Mouse (Mus musculus): Measurements from ENCODE around the gene Ggt6.
"Not testable (repeated sequence)": the region's sequence is repeated elsewhere in the genome, so short reads cannot be mapped to it uniquely, and the experiment has no call there.

The Ggt6 gene

GRCm38 (mm10) chr11:72411093-72411921 is 24.0 kb upstream of the Ggt6 start, which contains the start of gene Smtnl2:
Gene Smtnl2 (minus strand): TSS chr11:72411713.
- DNase-seq: peak; percentile 43 to 52

DNA sequence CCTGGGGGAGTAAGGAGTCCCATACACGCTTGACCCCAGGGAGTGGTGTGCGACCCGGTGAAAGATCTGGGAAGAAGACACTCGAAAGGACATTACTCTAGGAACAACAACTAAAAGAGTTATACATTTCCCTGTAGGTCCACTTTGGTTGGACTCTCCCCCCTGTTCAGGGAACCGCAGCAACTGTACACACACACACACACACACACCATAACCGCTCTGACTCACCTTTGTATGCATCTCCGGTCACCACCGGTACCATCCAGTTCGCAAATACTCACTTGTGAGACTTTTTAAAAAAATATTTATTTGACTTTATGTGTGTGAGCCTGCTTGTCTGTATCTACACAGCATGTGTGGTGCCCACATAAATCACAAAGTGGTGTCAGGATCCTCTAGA is 23.4 kb upstream of the Ggt6 start:
- DNase-seq: no peak

DNA sequence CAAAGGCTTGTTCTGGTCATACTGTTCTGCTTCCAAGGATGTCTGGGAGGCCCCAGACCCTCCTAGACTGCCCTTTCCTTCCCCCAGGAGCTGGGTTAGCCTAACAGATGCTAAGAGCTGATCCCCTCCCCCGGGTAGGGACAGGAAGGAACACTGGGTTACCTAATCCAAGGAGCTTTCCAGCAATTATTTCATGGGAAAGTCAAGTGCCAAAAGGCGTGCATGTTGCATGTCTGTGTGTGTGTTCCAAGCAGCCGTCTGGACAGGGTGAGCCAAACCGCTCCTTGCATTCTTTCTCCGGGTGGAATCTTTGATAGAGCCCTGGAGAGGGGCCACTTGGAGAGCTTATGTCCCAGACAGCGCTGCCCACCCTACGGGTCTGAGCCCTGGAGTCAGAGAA is 22.3 kb upstream of the Ggt6 start:
- DNase-seq: no peak

- DNase-seq: no peak
Measured at GRCm38 (mm10) chr11:72413601-72414190, 21.6 kb upstream of the Ggt6 start.

DNA sequence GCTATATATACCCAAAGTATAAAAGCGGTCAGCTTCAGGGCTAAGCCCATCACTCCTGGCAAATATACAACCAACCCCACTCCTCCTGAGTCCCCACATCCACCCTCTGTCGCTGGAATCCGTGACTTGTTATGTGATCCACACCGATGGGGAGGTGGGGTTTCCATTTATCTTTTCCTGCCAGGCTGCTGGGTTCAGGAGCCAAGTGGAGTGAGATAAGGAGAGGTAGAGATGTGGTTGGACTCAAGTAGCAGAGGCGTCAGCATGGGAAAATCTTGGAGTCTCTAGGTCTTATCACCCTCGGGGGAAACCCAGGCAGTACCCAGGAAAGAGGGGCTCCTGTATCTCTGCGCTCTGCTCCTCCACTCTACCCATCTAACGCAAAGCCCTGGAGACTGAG is 20.2 kb upstream of the Ggt6 start:
- DNase-seq: no peak

GRCm38 (mm10) chr11:72416666-72417065 is 18.7 kb upstream of the Ggt6 start:
- no peak for DNase-seq

DNA sequence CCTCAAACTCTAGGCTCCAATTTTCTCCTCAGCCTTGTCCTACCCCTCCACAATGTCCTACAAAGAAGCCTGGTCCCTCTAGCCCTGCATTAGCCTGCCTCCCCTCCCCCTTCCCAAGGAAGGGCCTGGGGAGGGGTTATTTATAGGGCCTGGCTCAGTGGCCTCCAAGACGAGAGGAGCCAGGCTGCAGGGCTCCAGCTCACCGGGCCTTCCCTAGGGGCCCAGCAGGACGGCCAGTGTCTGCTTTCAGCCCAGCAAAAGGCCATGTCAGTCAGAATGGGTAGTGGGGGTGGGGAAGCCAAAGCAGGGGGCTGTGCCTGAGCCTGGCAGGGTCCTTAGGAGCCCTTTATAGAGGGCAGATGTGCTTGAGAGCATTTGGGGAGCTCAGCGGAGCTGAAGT is 17.9 kb upstream of the Ggt6 start:
- no peak for DNase-seq

DNA sequence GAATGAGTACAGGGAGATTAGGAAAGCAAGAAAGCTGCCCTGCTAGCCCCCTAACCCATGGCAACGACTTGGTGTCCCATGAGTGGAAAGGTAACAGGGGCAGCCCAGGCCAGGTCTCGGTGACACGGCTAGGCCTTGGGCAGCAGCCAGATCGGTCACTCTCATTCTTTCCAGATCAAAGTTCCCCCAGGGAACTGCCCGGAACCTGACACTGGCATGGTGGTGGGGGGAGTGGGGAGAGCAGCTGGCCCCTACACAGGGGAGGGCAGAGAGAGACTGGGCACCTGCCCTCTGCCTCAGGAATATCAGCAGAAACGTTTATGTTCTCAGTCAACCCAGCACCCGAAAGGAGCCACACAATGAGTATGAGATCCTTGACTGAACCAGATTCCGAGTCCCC is 17.1 kb upstream of the Ggt6 start:
- DNase-seq: no peak

DNA sequence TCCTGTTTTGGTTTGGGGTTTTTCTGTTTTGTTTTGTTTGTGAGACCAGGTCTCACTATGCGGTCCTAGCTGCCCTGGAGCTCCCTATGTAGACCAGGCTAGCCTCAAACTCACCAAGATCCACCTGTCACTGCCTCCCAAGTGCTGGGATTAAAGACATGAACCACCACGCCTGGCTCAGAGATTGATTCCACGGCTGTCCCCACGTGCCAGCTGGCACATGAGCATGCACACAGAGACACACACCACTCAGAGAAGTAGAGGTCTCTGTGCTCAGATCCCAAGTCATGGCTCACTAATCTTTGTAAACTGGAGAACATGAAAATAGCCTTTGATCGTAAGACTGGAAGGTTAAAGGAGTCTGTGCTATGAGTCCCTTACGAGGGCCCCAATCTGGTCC is 16.3 kb upstream of the Ggt6 start:
- DNase-seq: no peak

DNA sequence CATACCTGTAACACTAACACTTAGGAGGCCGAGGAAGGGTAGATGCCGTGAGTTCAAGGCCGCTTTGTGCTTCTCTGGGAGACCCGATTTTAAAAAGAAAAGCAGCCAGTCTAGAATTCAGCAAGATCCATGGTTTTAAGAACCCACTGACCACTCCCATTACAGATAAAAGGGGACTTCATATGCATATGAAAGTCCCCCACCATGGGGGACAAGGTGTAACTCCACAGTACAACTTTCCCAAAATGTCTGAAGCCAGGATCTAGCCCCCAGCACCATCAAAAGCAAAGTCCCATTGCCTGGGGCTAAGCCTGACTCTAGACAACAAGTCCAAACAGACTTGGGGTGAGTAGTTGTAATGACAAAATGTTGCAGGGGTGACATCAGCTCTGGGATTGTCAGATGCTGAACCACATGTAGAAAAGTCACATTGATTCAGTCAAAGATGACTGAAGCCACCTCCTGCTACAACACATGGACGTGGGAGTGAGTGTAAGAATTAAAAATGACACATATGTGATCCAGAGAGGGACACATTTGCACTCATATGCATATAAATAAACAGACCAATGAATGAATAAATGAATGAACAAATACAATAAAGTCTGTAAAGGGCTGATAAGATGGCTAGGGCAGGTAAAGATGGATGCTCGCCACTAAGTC is 14.7 kb upstream of the Ggt6 start:
- no peak for DNase-seq

DNA sequence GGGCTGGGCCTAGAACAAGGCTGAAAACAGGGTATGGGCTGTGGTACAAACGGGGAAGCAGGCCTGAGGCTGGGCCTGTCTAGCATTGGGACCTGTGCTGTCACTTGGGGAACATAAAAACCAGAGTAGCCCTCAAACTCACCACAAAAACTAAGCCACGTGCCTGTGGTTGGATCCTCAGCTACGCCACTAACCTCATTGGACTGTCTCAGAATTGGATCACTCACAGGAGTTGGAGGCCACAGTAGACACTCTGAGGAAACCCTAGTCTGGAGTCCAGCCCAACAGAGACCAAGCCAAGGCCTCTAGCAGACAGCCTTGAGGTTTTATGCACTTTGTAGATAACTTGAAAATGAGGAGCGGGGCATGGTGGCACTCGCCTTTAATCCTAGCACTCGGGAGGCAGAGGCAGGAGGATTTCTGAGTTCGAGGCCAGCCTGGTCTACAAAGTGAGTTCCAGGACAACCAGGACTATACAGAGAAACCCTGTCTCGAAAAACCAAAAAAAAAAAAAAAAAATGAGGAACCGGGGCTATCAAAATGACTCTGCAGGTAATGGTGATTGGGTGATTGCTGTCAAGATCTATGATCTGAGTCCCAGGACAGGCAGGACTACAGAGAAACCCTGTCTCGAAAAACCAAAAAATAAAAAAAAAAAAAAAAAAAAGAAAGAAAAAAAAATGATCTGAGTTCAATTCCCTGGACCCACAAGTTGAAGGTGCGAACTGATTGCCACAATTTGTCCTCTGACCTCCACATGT is 13.6 kb upstream of the Ggt6 start:
- no peak for DNase-seq

DNA sequence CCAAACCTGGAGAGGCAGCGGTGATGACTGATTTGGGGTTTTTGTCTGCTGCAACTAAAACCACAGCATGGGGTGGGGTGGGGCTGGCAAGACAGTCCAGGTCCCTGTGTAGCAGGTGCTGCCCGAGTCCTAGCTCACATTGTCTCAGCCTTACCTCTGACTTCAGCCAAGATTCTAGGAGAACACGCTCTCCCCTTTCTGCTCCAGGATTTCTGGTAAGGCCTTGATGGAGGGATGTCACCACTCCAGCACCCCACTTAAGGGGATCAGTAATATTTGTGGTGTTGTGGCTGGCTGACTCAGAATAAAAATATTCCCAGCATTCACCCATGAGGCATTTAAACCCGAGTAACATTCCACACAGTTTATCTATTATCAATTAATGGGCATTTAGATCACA is 11.6 kb upstream of the Ggt6 start:
- no peak for DNase-seq

DNA sequence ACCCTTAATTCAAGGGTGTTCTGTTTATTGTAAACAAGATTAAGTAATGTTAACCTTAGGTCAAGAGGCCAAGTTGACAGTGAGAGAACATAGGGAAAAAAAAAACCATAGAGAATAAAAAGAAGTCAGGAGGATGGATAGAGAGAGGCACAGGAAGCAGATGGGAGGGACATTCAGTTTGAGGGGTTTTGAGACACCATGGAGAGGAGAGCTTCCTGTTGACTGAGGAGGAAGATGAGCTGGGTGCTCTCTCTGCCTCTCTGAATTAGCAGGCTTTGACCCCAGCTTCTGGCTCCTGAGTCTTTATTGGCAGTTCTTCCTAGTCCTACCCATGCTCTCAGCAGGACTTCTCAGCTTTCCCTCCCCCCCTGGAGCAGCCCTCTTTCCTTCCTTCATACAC is 10.1 kb upstream of the Ggt6 start:
- DNase-seq: no peak

DNA sequence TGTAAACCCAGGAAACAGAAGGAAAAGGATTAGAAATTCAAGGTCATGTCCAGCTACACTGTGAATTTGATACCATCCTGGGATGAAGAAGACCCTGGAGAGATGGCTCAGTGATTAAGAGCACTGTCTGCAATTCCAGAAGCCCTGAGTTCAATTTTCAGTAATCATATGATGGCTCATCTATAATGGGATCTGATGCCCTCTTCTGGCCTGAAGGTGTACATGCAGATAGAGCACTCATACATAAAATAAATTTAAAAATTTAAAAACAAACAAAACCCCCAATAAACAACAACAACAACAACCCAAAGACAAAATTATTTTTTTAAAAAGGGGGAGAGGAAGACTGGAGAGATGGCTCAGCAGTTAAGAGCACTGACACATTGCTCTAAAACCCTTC is 8.4 kb upstream of the Ggt6 start:
- no peak for DNase-seq

DNA sequence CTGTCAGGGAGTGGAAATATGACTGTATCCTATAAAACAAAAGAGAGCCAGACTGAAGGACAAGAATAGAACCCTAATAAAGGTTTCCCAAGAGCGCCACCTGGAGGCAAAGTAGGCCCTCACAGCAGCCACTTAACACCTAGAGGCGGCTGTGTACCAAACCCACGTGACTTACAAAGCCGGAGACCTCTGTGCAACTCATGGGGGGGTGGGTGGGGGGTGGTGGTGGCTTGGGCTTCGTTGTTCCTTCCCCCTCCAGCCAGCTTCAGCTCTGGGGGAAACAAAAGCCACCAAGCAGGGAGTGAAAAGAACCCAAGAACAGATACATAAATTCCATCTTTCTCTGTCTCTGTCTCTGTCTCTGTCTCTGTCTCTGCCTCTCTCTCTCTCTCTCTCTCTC is 6.6 kb upstream of the Ggt6 start:
- peak; percentile 75 for DNase-seq

GRCm38 (mm10) chr11:72429288-72429690 is 6.0 kb upstream of the Ggt6 start:
- DNase-seq: peak; percentile 63 to 69

DNA sequence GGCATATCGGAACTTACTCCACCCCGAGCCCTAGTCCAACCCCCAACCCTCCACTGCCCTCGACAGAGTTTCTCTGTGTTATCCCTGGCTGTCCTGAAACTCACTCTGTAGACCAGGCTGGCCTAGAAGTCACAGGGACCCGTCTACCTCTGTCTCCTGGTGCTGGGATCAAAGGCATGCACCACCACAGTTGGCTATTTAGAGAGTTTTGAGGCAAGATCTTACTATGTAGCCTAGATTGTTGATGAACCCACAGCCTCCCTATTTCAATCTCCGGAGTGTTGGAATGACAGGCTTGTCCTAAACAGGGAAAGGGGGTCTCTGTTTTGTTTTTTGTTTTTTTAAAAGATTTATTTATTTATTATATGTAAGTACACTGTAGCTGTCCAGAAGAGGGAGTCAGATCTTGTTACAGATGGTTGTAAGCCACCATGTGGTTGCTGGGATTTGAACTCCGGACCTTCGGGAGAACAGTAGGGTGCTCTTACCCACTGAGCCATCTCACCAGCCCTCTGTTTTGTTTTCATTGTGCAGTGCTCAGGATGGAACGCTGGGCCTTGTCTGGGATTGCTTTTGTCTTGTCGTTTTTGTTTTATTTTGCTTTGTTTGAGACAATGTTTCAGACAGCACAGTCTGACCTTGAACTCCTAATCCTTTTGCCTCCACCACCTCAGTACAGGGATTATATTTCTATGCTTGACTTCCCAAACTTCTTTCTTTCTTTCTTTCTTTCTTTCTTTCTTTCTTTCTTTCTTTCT is 4.8 kb upstream of the Ggt6 start:
- not testable (repeated sequence) for DNase-seq

- no peak for DNase-seq
Measured at GRCm38 (mm10) chr11:72435694-72436045, 344 bp downstream of the Ggt6 start.

- DNase-seq: no peak
Measured at GRCm38 (mm10) chr11:72436271-72436670, 945 bp downstream of the Ggt6 start.

DNA sequence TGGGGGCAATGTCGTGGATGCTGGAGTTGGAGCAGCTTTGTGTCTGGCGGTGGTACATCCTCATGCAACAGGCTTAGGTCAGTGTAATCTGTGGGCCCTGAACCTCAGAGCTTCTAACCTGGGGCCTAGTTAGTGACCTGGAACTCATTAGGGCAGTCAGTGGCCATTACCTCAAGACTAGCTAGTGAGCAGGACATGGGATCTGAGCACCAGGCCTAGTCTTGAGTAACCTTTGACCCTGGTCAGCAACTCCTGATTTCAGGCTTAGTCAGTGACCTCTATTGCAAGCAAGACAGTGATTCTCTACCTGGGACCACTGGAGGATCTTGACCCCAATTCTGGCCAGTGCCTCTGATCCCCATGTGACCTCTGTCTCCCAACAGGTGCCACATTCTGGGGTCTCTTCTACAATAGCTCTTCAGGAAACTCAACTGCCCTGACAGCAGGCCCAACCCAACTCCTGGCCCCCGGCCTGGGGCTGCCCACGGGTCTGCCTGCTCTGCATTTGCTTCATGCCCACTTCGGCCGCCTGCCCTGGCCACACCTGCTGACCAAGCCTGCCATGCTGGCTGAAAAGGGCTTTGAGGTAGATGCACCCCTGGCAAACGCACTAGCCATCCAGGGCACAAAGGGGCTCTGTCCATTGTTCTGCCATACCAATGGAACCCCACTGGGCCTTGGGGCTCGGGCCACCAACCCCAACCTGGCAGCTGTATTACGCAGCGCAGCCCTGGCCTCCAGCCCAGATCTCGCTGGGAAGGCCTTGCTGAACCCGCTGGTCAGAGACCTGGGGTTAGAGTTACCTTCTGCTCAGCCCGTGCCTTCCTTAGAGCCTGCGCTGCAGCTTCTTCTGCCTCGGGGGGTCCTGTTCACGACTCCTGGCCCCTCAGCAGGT is 1.7 kb downstream of the Ggt6 start:
- DNase-seq: no peak

DNA sequence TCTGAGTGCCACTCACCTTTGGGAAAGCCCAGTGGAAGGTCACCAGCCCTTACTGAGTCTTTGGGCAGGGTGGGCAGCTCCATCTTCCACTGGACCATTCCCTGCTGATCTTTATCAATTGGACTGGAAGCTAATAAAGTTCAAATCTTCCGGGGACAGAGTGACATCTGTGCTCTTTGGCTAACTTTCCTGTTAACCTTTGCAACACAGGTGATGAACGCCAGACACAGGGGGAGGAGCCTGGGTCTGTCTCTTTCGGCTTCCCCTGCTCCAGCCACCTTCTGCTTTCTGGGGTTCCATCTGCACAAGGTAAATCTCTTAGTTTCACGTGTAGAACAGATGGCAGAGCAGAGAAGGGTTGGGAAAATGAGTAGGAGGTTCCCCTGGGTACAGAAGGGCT is 3.1 kb downstream of the Ggt6 start:
- no peak for DNase-seq

DNA sequence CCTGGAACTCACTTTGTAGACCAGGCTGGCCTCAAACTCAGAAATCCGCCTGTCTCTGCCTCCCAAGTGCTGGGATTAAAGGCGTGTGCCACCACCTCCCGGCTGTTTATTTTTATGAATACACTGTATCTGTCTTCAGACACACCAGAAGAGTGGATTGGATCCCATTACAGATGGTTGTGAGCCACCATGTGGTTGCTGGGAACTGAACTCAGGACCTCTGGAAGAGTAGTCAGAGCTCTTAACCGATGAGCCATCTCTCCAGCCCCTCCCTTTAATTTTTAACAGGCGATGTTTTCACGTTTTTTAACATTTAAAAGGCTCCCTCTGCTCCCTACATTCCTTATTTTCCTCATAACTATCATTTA is 5.3 kb downstream of the Ggt6 start:
- not testable (repeated sequence) for DNase-seq
